Mouse (Mus musculus) MEL (cell line): Measurements from ENCODE around the gene Fgfr2.

Experiments used
- CHD1 ChIP-seq: IDR thresholded peaks from 2 replicates; pipeline ENCODE4 v1.6.1; 2012; ENCODE audit warnings: low read depth, mild to moderate bottlenecking, inconsistent platforms, low read length, improper control_type of control experiment
- CTCF ChIP-seq, 3 experiments: IDR thresholded peaks in 2 of 3; conservative IDR thresholded peaks in 1 of 3; 2 replicates each; pipeline ENCODE4 v1.5.1; 2011 to 2012; ENCODE audit warnings: low read length in 3 of 3, low read depth in 2 of 3, mild to moderate bottlenecking in 2 of 3, improper control_type of control experiment in 1 of 3, inconsistent platforms in 1 of 3, mixed read lengths in 1 of 3, moderate library complexity in 1 of 3; ENCODE audit not compliant: control insufficient read depth in 1 of 3, insufficient read depth in 1 of 3, poor library complexity in 1 of 3, severe bottlenecking in 1 of 3
- EP300 ChIP-seq, 2 experiments: IDR thresholded peaks; 2 replicates each; pipeline ENCODE4 v1.6.1; 2011; ENCODE audit warnings: improper control_type of control experiment in 2 of 2, low read length in 2 of 2, low read depth in 1 of 2, mild to moderate bottlenecking in 1 of 2
- GATA1 ChIP-seq: IDR thresholded peaks from 2 replicates; pipeline ENCODE4 v1.6.1; 2011; ENCODE audit warnings: low read depth, low read length, improper control_type of control experiment
- KAT2A ChIP-seq: conservative IDR thresholded peaks from 2 replicates; pipeline ENCODE4 v1.6.1; 2012; ENCODE audit warnings: low read depth, low read length, improper control_type of control experiment, inconsistent platforms
- MAZ ChIP-seq: IDR thresholded peaks from 2 replicates; pipeline ENCODE4 v1.6.1; 2012; ENCODE audit warnings: low read depth, mild to moderate bottlenecking, inconsistent platforms, low read length, improper control_type of control experiment
- MEF2A ChIP-seq: IDR thresholded peaks from 2 replicates; pipeline ENCODE4 v1.6.1; 2014; ENCODE audit warnings: low read depth, mild to moderate bottlenecking, inconsistent platforms, low read length, improper control_type of control experiment; ENCODE audit not compliant: poor library complexity, insufficient replicate concordance, severe bottlenecking; ENCODE audit errors: extremely low read depth
- POLR2A ChIP-seq, 2 experiments: IDR thresholded peaks; 2 replicates each; pipeline ENCODE4 v1.6.1; 2011 to 2012; ENCODE audit warnings: low read length in 2 of 2, mild to moderate bottlenecking in 2 of 2, control low read depth in 1 of 2, improper control_type of control experiment in 1 of 2, low read depth in 1 of 2, moderate library complexity in 1 of 2; ENCODE audit not compliant: control insufficient read depth in 1 of 2, insufficient read depth in 1 of 2, poor library complexity in 1 of 2
- POLR2AphosphoS2 ChIP-seq: IDR thresholded peaks from 2 replicates; pipeline ENCODE4 v1.6.1; 2011; ENCODE audit warnings: low read length, improper control_type of control experiment
- SMC3 ChIP-seq: IDR thresholded peaks from 2 replicates; pipeline ENCODE4 v1.6.1; 2011; ENCODE audit warnings: low read depth, low read length, improper control_type of control experiment
- TCF12 ChIP-seq: IDR thresholded peaks from 2 replicates; pipeline ENCODE4 v1.6.1; 2014; ENCODE audit warnings: low read depth, mild to moderate bottlenecking, inconsistent platforms, low read length, improper control_type of control experiment, moderate library complexity
- ZKSCAN1 ChIP-seq: IDR thresholded peaks from 2 replicates; pipeline ENCODE4 v1.6.1; 2012; ENCODE audit warnings: low read depth, mild to moderate bottlenecking, inconsistent platforms, low read length, improper control_type of control experiment, moderate library complexity

DNA sequence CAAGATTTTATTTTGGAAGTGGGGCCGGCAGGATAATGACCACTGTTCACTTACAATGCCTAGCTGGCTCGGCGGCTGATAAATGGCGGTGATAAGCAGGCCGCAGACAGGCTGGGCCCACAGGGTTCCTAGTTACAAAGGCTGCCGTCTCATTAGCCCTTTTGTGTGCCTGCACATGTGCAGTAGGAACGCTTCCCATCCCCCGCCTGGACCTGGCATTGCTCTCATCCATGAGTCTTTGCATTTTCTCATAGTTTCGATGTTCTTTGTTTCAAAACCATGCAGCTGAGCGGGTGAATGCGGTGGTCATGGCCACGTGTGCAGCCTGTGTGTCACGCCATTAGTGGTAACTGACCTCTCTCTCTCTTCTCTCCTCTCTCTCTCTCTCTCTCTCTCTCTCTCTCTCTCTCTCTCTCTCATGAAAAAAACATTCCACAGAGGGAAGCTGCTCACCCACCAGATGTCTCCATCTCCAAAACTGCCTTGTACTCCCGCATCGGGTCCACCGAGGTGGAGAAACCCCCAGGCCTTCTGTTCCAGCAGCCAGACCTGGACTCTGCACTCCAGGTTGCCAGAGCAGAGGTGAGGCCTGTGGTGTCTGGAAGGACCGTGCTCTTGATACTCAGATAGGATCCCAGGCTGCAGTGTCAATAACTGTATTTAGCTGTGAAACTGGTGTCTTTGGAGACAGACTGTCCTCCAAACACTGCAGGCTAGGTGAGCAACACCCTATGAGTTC is 2372.2 kb downstream of the Fgfr2 start:
- TF ChIP-seq CTCF (IDR thresholded peaks at IDR 0.05 in 2 of 3, conservative IDR thresholded peaks at IDR 0.05 in 1 of 3; ENCODE audit: control insufficient read depth in 1 of 3, insufficient read depth in 1 of 3, low read depth in 2 of 3, low read length in 3 of 3, poor library complexity in 1 of 3, severe bottlenecking in 1 of 3) (no peak), ZKSCAN1 (no peak), POLR2AphosphoS2 (no peak), POLR2A (IDR thresholded peaks at IDR 0.05; ENCODE audit: control insufficient read depth in 1 of 2, insufficient read depth in 1 of 2, low read depth in 1 of 2, low read length in 2 of 2, poor library complexity in 1 of 2) (no peak), TCF12 (no peak), KAT2A (no peak), CHD1 (no peak), GATA1 (no peak), MAZ (no peak), EP300 (IDR thresholded peaks at IDR 0.05; ENCODE audit: low read depth in 1 of 2, low read length in 2 of 2) (no peak), MEF2A (no peak), SMC3 (no peak)
